Mouse (Mus musculus) thymus, adult 2 months (tissue): Measurements from ENCODE around the gene Taf1b.

Experiments used
- CTCF ChIP-seq: fragments of 200-500 bp; IDR thresholded peaks from 2 replicates; pipeline ENCODE4 v1.5.1; 2012; ENCODE audit warnings: mild to moderate bottlenecking, control low read depth, low read length, moderate library complexity, borderline replicate concordance; ENCODE audit not compliant: control insufficient read depth, poor library complexity, insufficient read depth; ENCODE audit errors: extremely low read depth
- POLR2A ChIP-seq: fragments of 200-500 bp; IDR thresholded peaks from 2 replicates; pipeline ENCODE4 v1.6.1; 2012; ENCODE audit warnings: mild to moderate bottlenecking, low read length, control low read depth, moderate library complexity; ENCODE audit not compliant: control insufficient read depth, poor library complexity, insufficient read depth; ENCODE audit errors: extremely low read depth

- TF ChIP-seq POLR2A (no peak), CTCF (0 out of 2 replicates have a peak, but pooled peaks have one; percentile 56)
Measured at GRCm38 (mm10) chr12:24571523-24572392, 73.6 kb downstream of the Taf1b start, which contains the start of gene Grhl1.
